Mouse (Mus musculus) stomach, postnatal 0 days (tissue): ENCODE measurements around the gene Eomes. TPM values are rescaled to one million over a fixed set of nuclear protein-coding genes. Genes with fewer than 3 reads are reported as not detected.

Experiments used
- ATAC-seq: fragments of 200-750 bp; cut with Nextera tagmentation; 2 replicates; pipeline ENCODE4 v1.8.0; 2017; ENCODE audit not compliant: low FRiP score, low TSS enrichment
- DNase-seq: peaks from one replicate; pipeline ENCODE4 v3.0.0-alpha.2; 2016; ENCODE audit warnings: low spot score
- H3K27ac ChIP-seq: fragments of 300-500 bp; sonication (generic); replicated peaks from 2 replicates; pipeline ENCODE4 v1.5.1; 2014; ENCODE audit warnings: mild to moderate bottlenecking, control low read depth
- H3K27me3 ChIP-seq: fragments of 300-500 bp; sonication (generic); 2 replicates; pipeline ENCODE4 v1.6.1; 2014; ENCODE audit warnings: low read length; ENCODE audit not compliant: control insufficient read depth, insufficient read depth
- H3K36me3 ChIP-seq: fragments of 300-500 bp; sonication (generic); 2 replicates; pipeline ENCODE4 v1.6.1; 2014; ENCODE audit warnings: low read length, mixed read lengths; ENCODE audit not compliant: control insufficient read depth, insufficient read depth
- H3K4me1 ChIP-seq: fragments of 300-500 bp; sonication (generic); replicated peaks from 2 replicates; pipeline ENCODE4 v1.6.1; 2014; ENCODE audit warnings: antibody characterized with exemption; ENCODE audit not compliant: control insufficient read depth, insufficient read depth
- H3K4me2 ChIP-seq: fragments of 300-500 bp; sonication (generic); replicated peaks from 2 replicates; pipeline ENCODE4 v1.6.1; 2014; ENCODE audit warnings: low read depth, mild to moderate bottlenecking, control low read depth, moderate library complexity
- H3K4me3 ChIP-seq: fragments of 300-500 bp; sonication (generic); 2 replicates; pipeline ENCODE4 v1.5.1; 2014; ENCODE audit warnings: low read depth, low read length, control low read depth
- H3K9ac ChIP-seq: fragments of 300-500 bp; sonication (generic); 2 replicates; pipeline ENCODE4 v1.6.1; 2014; ENCODE audit warnings: mild to moderate bottlenecking, low read length, control low read depth, mixed read lengths
- H3K9me3 ChIP-seq: fragments of 300-500 bp; sonication (generic); 2 replicates; pipeline ENCODE4 v1.6.1; 2016; ENCODE audit warnings: low read length; ENCODE audit not compliant: control insufficient read depth
- CTCF ChIP-seq: IDR thresholded peaks from 2 replicates; pipeline ENCODE4 v1.5.1; 2016; ENCODE audit warnings: antibody characterized with exemption, low read depth, mild to moderate bottlenecking, moderate library complexity
- EP300 ChIP-seq: optimal IDR thresholded peaks from 2 replicates; pipeline ENCODE3; 2016; ENCODE audit warnings: antibody characterized with exemption
- WGBS: fragments of 180-500 bp; shearing (Covaris S2); extraction: QIAGEN DNeasy Blood & Tissue Kit; methylation state at CpG from one replicate; pipeline ENCODE4 v1.1.7; 2014; 5-methylcytosine and 5-hydroxymethylcytosine counted together
- polyA plus RNA-seq: library from polyadenylated mRNA; unstranded; fragments of >200 nt; fragmentation: Nextera tagmentation; extraction: Ambion mirVana; gene quantifications from 2 replicates; pipeline ENCODE4 v1.2.1, GENCODE M21; 2015

Gene Eomes
- polyA plus RNA-seq, 1 experiment from 2014 or later = 0.07 TPM

- 57% methylated on average over 3 of the region's 3 CpGs for WGBS
- TF ChIP-seq EP300 (no peak), CTCF (no peak)
- Histone ChIP-seq H3K36me3 (no peaks in the 10 kb centered on the region), H3K4me1 (no peaks in the 10 kb centered on the region), H3K27ac (0 out of 2 replicates have a peak overlapping the region, but pooled peaks have one; percentile 56), H3K9me3 (no peaks in the 10 kb centered on the region), H3K27me3 (no peaks in the 10 kb centered on the region), H3K4me3 (no peak overlapping the region), H3K9ac (no peak overlapping the region), H3K4me2 (0 out of 2 replicates have a peak overlapping the region, but pooled peaks have one; percentile 11)
- ATAC-seq (peak; percentile 98), DNase-seq (peak; percentile 81)
These were observed 18.9 kb downstream of the Eomes start for GRCm38 (mm10) chr9:118496952-118497351.

GRCm38 (mm10) chr9:118498061-118498460, 20.0 kb downstream of the Eomes start:
- H3K4me2 ChIP-seq = no peak overlapping the region
- no peaks in the 10 kb centered on the region for H3K27me3 ChIP-seq
- ATAC-seq = no peak
- H3K27ac ChIP-seq = no peak overlapping the region
- H3K4me1 ChIP-seq = no peaks in the 10 kb centered on the region
- no peaks in the 10 kb centered on the region for H3K9me3 ChIP-seq
- H3K36me3 ChIP-seq = no peaks in the 10 kb centered on the region
- H3K4me3 ChIP-seq = no peak overlapping the region
- no peak overlapping the region for H3K9ac ChIP-seq
- DNase-seq = no peak
- TF ChIP-seq EP300 = no peak
- no peak; the same call in 1 of the 2 replicates for TF ChIP-seq CTCF
- WGBS = 62% methylated on average over 7 of the region's 7 CpGs

- H3K4me3 ChIP-seq = no peak overlapping the region
- no peak overlapping the region for H3K9ac ChIP-seq
- H3K27me3 ChIP-seq = no peaks in the 10 kb centered on the region
- whole genome bisulfite sequencing = 80% methylated on average over 6 of the region's 6 CpGs
- H3K36me3 ChIP-seq = no peaks in the 10 kb centered on the region
- no peak for TF ChIP-seq EP300
- no peak for TF ChIP-seq CTCF
- no peak overlapping the region for H3K27ac ChIP-seq
- ATAC-seq = no peak
- no peak overlapping the region for H3K4me2 ChIP-seq
- no peak for DNase-seq
- no peaks in the 10 kb centered on the region for H3K9me3 ChIP-seq
- no peaks in the 10 kb centered on the region for H3K4me1 ChIP-seq
These were observed 23.0 kb downstream of the Eomes start for GRCm38 (mm10) chr9:118500963-118501362.

GRCm38 (mm10) chr9:118504656-118505055, 26.6 kb downstream of the Eomes start:
- no peak overlapping the region for H3K27ac ChIP-seq
- H3K4me3 ChIP-seq = no peak overlapping the region
- no peak for TF ChIP-seq CTCF
- TF ChIP-seq EP300 = no peak
- H3K36me3 ChIP-seq = no peaks in the 10 kb centered on the region
- no peak overlapping the region for H3K4me2 ChIP-seq
- 0 out of 2 replicates have a peak, but pooled peaks cover 4% of the 10 kb centered on the region for H3K4me1 ChIP-seq
- H3K9me3 ChIP-seq = no peaks in the 10 kb centered on the region
- WGBS = 80% methylated on average over 3 of the region's 3 CpGs
- DNase-seq (no peak), ATAC-seq (no peak)
- no peak overlapping the region for H3K9ac ChIP-seq
- H3K27me3 ChIP-seq = no peaks in the 10 kb centered on the region

GRCm38 (mm10) chr9:118506020-118506403, 28.0 kb downstream of the Eomes start, which contains the start of gene Golga4:
TSS of gene Golga4 (plus strand) at chr9:118506267.
- H3K9ac ChIP-seq = peak within 1 kb of the TSS; percentile 94
- 0 out of 2 replicates have a peak, but pooled peaks cover 4% of the 10 kb centered on the region for H3K4me1 ChIP-seq
- peak within 1 kb of the TSS; percentile 95 for H3K4me2 ChIP-seq
- 1% methylated on average over 40 of the region's 43 CpGs for WGBS
- H3K4me3 ChIP-seq = peak within 1 kb of the TSS; percentile 97
- no peak for TF ChIP-seq EP300
- TF ChIP-seq CTCF = no peak
- peak; percentile 90 for ATAC-seq
- DNase-seq = peak; percentile 92
- H3K27me3 ChIP-seq = no peaks in the 10 kb centered on the region
- H3K36me3 ChIP-seq = no peaks in the 10 kb centered on the region
- H3K27ac ChIP-seq = peak within 1 kb of the TSS; percentile 90
- no peaks in the 10 kb centered on the region for H3K9me3 ChIP-seq

- Histone ChIP-seq H3K4me2 (peak overlapping the region; percentile 95), H3K4me1 (0 out of 2 replicates have a peak, but pooled peaks cover 4% of the 10 kb centered on the region), H3K27ac (peak overlapping the region; percentile 90), H3K4me3 (peak overlapping the region; percentile 97), H3K9ac (peak overlapping the region; percentile 94), H3K27me3 (no peaks in the 10 kb centered on the region), H3K9me3 (no peaks in the 10 kb centered on the region), H3K36me3 (no peaks in the 10 kb centered on the region)
- WGBS = under 1% methylated on average over 56 of the region's 57 CpGs
- no peak for TF ChIP-seq EP300
- no peak for TF ChIP-seq CTCF
- peak; percentile 62 for DNase-seq
- peak; percentile 67 for ATAC-seq
These were observed 28.6 kb downstream of the Eomes start for GRCm38 (mm10) chr9:118506404-118507231.
